Mouse (Mus musculus) right cerebral cortex, postnatal 10 days (tissue): ENCODE results near the gene Eif4a2.

Experiments
- DNase-seq, 2 experiments: peaks; one replicate each; pipeline ENCODE4 v3.0.0; 2021; ENCODE audit warnings: low spot score in 2 of 2

Gene Eif4a2

DNA sequence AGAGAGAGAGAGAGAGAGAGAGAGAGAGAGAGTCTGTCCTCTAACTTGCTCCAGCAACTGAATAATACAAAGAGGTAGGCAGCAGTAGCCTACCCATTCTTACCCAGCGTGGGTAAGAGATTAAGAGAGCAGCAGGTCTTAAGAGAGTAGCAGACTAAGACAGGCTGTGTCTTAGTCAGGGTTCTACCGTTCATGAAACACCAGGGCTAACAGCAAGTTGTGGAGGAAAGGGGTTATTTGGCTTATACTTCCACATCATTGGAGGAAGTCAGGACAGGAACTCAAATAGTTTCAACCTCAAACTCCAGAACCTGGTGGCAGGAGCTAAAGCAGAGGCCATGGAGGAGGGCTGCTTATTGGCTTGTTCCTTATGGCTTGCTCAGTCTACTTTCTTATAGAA, 3.4 kb upstream of the Eif4a2 start:
- DNase-seq, result no peak

DNA sequence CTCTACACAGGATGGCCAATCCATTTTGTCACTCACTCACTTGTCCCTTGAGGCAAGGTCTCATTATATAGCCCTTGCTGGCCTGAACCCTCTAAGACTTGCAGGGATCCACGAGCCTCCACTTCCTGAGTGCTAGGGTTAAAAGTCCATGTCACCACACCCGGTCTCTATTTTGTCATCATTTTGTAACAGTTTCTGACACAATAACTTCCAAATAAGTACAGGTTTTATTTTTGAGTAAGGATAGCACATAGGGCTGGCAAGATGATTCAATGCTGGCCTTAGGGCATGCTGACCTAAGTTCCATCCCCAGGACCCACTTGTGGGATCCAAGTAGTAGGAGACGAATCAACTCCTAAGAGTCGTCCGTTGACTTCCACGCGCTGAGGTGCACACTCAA, 1.1 kb upstream of the Eif4a2 start:
- DNase-seq, result no peak

DNA sequence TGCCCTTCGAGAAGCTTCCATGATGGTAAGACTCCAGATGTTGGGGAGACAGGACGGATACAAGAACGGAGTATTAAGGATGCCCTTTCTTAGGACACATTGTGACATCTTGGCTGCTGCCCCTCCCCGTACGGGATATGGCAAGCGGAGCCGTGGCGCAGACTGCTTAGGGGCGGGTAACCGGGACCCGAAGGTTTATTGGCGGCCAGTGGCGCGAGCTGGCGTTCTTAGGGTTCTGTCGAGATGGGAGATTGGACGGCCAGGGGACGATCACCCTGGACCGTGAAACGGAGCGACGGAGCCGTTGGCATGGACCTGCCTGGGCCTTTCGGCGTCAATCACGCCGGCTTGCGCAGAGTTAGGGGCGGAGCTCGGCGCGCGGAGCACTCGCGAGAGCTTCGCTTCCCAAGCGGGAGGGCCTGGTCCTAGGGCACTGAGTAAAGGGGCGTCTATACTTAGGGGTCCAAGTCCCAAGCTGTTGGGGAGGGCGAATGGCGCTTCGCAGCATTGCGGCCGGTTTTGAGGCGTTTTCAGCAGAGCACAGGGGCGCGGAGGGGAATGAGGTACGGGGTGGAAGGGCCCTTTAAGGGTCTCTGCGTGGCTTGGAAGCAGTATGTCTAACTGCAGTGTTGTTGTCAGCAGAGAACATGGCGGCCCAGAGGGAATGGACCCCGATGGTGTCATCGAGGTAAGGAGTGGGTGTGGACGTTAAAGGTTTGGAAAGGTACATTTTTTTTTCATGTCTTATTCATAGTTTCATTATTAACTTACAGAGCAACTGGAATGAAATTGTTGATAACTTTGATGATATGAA, 909 bp downstream of the Eif4a2 start:
- DNase-seq, result peak; percentile 89 to 91

DNA sequence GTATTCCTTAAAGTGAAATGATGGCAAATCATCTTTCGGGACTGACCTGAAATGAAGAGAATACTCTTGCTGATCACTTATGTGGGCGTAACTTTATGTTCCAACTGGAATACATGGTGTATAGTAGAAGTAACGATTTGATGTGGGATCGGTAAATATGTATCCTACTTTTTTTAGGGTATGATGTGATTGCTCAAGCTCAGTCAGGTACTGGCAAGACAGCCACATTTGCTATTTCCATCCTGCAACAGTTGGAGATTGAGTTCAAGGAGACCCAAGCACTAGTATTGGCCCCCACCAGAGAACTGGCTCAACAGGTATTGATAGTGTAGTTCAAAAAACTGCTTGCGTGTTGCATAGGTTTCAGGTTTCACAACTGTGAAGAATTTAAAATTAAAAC, 1.7 kb downstream of the Eif4a2 start:
- no peak for DNase-seq

DNA sequence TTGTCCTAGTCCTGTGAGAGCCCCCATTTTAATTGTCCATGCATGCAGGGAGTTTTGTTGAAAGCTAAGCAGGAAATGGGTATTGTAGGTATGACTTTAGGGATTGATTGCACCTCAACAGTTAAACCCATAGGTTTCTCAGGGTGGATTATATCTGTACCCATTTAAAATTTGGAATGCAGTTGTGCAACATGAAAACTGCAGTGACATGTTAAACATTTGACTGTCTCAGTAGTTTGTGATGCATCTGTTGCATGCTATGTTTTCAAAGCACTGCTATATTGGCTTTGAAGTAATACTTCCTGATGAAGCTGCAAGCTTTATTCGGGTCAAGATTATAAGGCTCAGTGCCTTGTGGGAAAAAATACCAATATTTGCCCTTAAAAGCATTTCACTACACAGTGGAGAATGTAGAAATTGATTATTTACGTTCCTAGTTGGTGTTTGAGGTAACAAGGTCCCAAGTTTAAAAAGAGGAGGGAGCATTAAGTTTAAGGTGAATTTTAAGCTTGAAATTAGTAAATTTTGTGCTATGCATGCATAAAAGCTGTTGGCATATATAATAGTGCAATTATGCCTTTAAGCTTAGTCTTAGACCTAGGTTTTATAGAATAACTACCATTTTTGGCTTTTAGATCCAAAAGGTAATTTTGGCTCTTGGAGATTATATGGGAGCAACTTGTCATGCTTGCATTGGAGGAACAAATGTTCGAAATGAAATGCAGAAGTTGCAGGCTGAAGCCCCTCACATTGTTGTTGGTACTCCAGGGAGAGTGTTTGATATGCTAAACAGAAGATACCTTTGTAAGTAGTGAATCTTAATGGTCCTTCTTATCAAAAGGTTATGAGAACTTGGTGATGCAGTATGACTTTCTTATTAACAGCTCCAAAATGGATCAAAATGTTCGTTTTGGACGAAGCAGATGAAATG, 2.4 kb downstream of the Eif4a2 start:
- no peak for DNase-seq

DNA sequence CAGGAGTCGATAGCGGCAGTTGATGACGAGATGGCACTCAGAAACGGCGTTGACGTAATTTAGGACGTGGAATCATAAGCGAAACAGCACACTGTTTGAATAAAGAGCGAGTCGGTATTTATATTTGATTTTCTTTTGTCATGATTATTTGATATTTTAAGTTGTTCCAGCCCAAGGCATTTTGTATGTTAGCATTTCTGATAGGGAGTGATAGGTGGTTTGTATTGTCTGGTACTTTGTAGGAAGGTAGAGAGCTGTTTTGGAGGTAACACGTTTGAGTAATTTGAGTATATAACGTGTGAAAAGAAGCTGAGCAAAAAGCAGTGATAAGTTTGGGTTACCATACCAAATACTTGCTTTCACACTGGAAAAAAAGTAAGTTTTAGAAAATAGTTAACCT, 5.1 kb downstream of the Eif4a2 start:
- DNase-seq, result no peak

DNA sequence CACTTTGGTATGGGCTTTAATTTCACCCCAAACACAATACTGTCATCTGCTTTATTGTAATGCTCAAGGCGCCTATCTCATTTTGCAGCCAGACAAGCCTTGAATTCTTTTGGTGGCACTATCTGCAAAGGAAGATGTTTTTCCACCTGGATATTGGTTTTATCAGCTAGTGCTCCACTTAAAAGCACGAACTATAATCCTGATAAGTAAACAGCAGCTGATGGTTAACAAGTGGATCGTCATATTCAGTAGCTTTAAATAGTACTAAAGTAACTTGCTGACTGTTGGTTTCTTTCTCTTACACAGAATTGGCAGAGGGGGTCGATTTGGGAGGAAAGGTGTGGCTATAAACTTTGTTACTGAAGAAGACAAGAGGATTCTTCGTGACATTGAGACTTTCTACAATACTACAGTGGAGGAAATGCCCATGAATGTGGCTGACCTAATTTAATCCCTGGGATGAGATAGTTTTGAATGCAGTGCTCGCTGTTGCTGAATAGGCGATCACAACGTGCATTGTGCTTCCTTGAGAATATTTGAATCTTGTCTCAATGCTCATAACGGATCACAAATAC, 5.7 kb downstream of the Eif4a2 start:
- DNase-seq, result no peak

DNA sequence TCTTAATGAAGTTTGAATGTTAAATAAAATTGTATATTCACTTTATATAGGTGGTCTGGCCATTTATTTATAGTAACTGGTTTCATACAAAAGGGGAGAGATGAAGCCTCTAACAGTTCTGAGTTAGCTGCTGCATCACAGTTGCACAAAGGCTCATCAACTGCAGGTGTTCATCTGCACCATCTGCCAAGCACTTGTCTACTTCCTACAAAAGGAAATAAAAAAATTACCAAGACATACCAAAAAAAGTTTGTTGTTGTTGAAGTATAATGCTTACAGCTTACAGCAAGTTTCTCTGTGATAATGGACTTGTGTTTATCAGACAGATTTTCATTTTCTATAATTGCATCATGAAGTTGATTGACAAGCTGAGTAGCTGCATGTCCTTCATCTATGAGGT, 6.7 kb downstream of the Eif4a2 start:
- no peak for DNase-seq

DNA sequence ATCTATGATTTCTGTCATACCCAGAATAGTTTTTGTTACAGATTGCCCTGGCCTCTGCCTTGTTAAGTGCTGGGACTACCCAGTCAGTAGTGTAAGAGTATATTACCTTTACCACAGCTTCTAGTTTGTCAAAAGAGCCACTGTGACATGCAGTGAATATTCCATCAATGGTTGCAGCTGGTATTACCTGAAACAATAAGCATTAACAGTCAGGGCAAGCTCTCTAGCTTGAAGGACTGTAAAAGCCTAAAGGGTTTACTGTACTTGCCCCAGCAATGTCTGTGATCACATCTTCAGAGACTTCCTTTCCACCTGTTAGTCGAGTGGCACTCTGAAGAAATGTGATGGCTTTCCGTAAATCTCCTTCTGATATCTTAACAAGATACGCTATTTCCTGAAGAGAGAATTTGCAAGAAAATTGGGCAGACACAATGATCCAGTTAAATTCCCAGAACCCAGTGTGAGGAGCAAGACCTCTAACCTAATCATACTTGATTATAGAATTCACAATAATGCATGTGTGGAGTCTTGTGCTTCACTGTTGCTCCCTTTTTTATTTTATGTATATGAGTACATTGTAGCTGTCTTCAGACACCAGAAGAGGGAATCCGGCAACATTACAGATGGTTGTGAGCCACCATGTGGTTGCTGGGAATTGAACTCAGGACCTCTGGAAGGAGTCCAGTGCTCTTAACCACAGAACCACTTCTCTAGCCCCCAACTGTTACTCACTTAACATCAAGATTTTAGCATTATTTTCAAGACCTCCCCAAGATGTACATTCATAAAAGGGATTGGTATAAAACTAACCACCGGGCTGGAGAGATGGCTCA, 7.3 kb downstream of the Eif4a2 start:
- DNase-seq, result no peak

DNA sequence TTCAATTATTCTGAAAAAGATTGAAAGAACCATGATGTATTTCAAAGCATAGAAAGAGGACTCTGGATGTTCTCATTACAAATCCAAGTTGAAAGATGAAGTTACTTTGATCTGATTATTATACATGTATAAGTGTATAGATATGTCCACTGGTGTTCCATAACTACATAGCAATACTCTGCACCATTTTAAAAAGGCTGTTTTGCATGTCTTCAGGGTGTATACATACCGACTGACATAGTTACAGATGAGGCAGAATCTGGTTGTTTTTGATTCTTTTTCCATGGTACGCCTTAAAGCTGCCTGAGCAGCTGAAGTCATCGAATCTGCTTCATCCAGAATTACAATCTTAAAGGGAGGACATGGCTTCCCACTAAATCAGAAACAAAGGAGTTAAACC, 8.2 kb downstream of the Eif4a2 start:
- no peak for DNase-seq

DNA sequence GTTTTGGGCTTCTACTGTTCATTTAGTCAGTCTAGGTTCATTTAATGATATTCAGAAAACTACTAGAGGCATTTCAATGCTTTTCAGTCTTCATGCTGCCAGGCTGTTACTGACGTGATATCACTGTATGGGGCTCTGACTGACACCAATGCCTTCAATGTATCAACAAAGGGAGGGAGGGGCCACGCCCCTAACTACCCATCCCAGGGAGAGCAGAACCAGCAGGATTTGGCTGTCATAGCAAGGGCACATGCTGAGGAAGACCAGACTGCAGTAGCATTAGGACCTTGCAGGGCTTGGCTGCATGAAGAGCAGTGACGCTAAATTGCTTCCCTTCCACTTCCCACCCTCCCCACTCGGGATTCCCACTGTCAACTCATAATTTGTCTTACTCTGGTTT, 9.9 kb downstream of the Eif4a2 start:
- DNase-seq, result no peak

DNA sequence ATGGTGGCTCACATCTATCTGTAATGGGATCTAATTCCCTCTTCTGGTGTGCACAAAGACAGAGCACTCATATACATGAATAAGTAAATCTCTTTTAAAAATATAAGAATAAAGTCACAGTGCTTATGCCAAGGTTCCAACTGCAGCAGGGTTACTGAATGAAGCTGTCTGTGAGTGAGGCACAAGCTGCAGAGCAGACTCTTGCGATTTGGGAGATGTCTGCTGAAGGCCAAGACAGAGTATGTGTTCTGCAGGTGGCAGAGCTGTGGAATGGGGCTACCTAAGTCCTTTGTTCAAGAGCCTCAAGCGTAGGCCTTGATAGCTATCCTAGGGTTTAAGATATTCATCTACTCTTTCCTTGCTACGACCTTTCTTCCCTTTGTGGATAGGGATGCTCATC, 15.2 kb downstream of the Eif4a2 start:
- DNase-seq, result no peak

DNA sequence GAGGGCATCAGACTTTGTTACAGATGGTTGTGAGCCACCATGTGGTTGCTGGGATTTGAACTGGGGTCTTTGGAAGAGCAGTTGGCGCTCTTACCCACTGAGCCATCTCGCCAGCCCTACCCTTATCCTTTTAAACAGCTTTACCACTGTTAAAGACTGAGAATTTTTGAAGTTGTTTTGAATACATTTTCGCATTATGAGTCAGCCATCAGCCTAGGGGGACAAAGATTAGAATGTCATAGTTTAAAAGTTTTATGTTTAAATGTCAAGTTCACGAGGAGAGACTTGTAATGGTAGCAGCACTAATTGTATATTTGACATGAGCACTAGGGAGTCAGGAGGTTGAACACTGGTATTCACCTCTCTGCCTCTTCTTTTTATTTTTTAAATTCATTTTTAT, 15.9 kb downstream of the Eif4a2 start:
- DNase-seq, result no peak

DNA sequence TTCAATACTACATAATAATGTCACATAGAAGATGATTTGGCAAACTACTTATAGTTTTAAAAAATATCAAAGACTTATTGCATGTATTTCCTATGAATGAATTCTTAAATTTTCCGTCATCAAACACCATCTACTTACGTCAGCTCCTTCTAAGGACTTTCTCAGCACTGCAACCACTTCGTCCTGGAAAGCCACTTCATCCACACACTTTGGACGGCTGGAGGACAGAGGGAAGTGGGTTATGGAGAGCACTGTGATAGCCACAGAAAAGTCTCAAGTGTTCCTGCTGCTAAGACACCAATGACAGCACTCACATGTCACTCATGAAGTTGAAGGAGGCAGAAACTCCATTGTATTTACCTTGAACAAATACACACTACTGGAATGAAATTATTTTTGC, 17.2 kb downstream of the Eif4a2 start:
- no peak for DNase-seq

DNA sequence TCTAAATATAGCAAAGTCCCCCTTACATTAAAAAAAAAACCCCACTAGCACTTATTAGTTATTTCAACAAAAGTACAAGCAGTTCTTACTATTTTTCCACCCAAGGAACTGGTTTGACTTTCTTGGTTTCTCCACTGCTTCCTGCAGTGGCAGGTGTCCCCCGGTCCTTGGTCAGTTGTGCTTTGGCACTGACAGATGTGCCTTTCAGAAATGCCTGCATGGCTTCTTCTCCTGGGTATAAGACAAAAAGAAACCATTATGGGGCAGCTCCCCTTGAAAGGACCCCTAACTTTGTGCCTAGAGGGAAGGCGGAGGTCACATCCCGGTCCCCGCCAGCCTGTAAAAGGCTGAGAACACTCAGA, 20.0 kb downstream of the Eif4a2 start:
- DNase-seq, result no peak

DNA sequence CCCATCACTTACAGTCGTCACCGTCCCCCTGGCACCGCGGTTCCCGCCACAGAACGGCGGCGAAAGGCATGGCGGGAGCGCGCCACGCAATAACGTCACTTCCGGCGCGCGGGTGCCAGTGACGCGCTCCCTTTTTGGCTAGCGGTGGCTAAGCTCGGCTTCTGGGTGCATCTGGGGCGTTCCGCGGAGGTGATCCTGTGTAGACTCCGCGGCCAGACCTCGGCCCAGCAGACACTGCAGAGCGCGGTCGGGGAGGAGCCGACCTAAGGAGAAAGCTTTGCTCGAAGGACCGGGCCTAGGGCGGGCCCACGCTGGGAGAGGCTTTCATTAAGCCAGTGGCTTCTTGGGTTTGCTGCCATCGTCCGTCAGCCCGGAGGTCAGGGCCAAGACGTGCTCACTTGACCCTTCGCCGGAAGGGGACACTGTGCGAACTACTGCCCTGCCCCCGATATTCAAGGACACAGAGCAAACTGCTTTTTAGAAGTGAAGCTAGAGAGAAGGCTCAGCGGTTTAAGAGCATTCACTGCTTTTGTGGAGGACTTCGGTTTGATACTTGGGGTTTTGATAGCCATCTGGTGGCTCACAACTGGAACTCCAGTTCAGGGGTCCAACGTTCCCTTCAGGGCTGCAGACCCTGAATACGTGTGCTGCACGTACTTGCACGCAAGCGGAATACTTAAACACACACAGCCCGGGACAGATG, 20.6 kb downstream of the Eif4a2 start, which contains the start of gene Rfc4:
TSS of gene Rfc4 (minus strand) at position 65 of the 703 bp plus-strand sequence.
- DNase-seq, result peak; percentile 93 to 95

DNA sequence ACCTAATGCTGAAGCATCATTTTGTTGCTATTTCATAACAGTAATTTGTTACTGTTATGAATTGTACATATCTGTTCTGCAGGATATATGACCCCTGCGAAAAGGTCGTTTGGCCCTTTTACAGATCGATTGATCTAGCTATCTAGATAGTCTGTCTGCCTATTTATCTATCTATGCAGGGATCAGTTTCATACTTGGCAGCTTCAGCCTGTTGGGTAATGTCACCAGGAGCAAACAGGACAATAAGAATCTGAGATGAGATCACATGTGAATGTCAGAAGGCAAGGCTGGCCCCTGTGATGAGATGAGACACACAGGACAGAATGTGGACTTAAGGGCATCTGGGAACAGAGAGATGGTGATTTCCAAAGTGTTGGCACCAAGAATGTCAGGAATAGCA, 23.1 kb downstream of the Eif4a2 start:
- no peak for DNase-seq

DNA sequence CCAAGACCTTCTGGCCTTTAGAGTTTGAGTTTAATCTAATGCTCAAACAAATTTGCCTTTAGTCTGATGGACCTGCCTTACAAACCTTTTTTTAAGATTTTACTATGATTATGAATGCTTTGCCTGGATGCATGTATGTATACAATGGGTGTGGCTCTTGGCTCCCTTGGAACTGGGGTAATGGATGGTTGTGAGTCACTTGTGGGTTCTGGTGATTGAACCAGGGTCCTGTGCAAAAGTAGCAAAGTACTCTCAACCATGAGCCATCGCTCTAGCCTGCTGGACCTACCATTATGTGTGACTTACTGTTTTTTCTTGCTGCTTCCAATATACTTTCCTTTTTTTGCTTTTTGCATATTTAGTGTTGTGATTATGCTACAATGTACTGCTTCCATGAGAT, 25.1 kb downstream of the Eif4a2 start:
- no peak for DNase-seq

DNA sequence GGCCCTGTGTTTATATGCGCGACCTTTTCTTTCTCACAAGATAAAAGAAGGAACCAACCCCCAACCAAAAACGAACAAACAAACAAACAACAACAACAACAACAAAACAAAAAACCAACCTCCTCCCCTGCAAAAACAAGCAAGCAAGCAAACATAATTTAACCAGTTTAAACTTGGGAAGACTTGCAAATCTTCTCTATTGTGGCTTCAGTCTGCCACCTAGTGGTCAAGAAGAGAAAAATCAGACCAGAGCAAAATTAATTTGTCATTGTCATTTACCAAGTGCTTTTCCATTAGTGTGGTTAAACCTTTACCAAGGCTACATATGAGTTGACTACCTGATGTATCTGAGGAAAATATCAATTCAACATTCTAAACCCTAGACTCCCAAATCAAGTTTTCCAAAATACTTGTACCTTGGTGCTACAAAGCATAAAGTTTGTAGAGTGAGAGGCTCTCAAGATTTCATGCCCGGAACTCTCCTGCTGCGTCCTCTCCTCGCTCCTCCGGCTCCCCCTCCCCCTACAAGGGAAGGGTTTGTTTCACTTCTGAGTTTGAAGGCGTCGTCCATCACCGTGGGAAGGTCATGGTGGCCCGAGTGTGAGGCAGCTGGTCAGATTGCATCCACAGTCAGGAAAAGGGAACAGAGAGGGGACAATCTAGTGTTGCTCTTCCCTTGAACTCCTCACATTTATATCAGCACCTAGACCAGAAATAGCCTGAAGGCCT, 28.3 kb downstream of the Eif4a2 start:
- no peak for DNase-seq

DNA sequence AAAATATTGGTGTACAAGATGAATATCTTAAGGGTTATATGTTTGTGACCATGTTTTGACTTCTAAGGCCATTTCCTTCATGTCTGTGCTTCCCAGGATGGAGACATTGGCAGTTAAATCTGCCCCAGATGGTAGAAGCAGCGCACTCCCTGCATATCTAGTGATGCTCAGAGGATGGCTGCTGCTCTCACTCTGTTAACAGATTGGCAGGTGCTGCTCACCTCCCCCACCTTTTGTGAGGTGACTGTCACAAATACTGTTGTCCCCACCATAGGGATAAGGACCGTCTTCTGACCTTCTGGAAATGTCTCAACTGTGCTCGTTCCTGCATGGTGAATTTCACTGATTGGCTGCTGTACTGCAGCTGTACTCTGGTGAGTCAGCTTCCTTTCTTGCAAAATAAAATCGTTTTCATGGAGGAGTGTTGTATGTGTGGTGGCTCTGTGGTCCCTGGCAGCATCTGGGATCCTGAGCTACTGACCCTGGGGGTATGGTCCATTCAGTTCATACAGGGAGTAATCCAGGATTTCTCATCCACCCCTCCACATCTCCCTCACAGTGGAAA, 29.2 kb downstream of the Eif4a2 start:
- no peak for DNase-seq
